Mouse (Mus musculus): ENCODE measurements around the gene 0610009B22Rik. TPM values are rescaled to one million over a fixed set of nuclear protein-coding genes. Genes with fewer than 3 reads are reported as not detected.
A peak's percentile ranks its signal among the peaks of the same experiment; 100 is the strongest.
"Not testable (repeated sequence)": the region's sequence is repeated elsewhere in the genome, so short reads cannot be mapped to it uniquely, and the experiment has no call there.

0610009B22Rik gene
- polyA plus RNA-seq, 1 experiment: 41.0 TPM

DNA sequence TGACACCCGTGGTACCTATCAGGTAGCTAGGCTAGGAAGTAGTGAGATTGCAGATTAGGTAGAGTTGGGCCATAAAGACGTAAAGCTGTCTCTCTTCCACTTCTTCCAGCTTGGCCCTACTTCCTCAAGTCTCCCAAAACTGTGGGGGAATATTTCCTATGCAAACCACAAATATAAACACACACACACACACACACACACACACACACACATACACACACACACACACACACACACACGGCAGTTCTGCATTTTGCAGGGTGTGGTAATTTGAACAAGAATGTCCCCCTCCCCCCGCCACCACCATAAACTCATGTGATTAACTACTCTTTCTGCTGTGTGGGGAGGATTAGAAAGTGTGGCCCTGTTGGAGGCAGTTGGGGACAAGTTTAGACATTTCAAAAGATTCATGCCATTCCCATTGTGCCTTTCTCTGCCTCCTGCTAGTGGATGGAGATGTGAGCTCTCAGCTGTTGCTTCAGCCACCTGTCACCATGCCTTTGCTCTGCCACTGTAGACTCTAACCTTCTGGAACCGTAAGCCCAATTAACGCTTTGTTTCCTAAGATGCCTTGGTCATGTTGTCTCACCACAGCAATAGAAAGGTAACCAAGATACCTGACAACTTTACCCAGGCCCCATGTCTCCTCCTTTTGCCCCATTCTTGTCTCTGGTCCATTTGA lies 10.8 kb downstream of the 0610009B22Rik start:
- TF ChIP-seq POLR2A (IDR thresholded peaks at IDR 0.05; ENCODE audit: low read depth, low read length): no peak
- no peak for TF ChIP-seq CTCF (conservative IDR thresholded peaks at IDR 0.05; ENCODE audit: insufficient read depth, insufficient read length, low read depth, low read length)

DNA sequence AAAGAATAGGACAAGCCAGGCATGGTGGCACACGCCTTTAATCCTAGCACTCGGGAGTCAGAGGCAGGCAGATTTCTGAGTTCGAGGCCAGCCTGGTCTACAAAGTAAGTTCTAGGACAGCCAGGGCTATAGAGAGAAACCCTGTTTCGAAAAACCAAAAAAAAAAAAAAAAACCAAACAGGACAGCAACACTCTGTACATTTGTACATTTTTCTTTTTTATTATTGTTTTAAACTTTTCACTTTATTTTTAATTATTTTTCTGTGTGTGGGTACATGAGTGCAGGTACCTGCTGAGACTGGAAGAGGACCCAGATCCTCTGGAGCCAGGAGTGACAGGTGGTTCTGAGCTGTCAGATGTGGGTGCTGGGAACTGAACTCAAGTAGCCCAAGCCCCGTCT lies 13.3 kb downstream of the 0610009B22Rik start:
- Histone ChIP-seq H3K4me1 (ENCODE audit: control insufficient read depth, insufficient read depth, low read length) (no peaks in the 10 kb centered on the region), H3K36me3 (ENCODE audit: control insufficient read depth, insufficient read depth, low read length) (no peaks in the 10 kb centered on the region), H3K27me3 (replicated peaks; ENCODE audit: control insufficient read depth, insufficient read depth, low read length) (no peaks in the 10 kb centered on the region), H3K4me3 (ENCODE audit: insufficient read depth, low read depth, low read length) (no peak overlapping the region), H3K27ac (ENCODE audit: insufficient read depth, low read depth, low read length) (no peak overlapping the region)
- DNase-seq: no peak
- WGBS: 94% methylated on average over 5 of the region's 5 CpGs
- TF ChIP-seq CTCF (conservative IDR thresholded peaks at IDR 0.05; ENCODE audit: insufficient read depth, insufficient read length, low read depth, low read length) (no peak), POLR2A (IDR thresholded peaks at IDR 0.05; ENCODE audit: low read depth, low read length) (no peak)

More for the DNA sequence above, 10.8 kb downstream of the 0610009B22Rik start:
- 62% methylated on average over 6 of the region's 6 CpGs for WGBS
- no peaks in the 10 kb centered on the region for H3K27me3 ChIP-seq (replicated peaks; ENCODE audit: control insufficient read depth, insufficient read depth, low read length)
- H3K36me3 ChIP-seq (ENCODE audit: control insufficient read depth, insufficient read depth, low read length): no peaks in the 10 kb centered on the region
- peaks cover 3% of the 10 kb centered on the region; the same call in 1 of the 2 replicates for H3K4me1 ChIP-seq (ENCODE audit: control insufficient read depth, insufficient read depth, low read length)
- DNase-seq: no peak
- H3K27ac ChIP-seq (ENCODE audit: insufficient read depth, low read depth, low read length): no peak overlapping the region
- no peak overlapping the region for H3K4me3 ChIP-seq (ENCODE audit: insufficient read depth, low read depth, low read length)

DNA sequence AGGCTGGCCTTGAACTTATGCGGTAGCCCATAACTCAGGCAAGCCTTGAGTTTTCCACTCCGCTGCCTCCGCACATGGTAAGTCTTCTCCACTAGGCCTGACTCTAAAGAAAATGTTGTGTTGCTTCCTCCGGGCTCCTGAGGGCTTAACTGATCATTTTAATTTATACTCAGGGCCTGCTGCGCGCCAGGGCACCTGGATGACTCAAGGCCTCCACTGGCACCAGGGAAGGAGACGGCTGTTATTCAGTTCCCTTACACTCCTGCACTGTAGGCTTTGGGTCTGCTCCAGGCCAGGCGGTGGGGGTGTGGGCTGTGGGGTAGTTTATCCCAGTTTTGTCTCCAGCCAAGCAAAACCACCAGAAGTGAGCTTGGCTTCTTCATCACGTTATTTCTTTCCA lies 15.4 kb downstream of the 0610009B22Rik start:
- DNase-seq: peak; percentile 56
- Histone ChIP-seq H3K27ac (ENCODE audit: insufficient read depth, low read depth, low read length) (no peak overlapping the region; the same call in 1 of the 2 replicates), H3K27me3 (replicated peaks; ENCODE audit: control insufficient read depth, insufficient read depth, low read length) (no peaks in the 10 kb centered on the region), H3K4me3 (ENCODE audit: insufficient read depth, low read depth, low read length) (no peak overlapping the region), H3K36me3 (ENCODE audit: control insufficient read depth, insufficient read depth, low read length) (no peaks in the 10 kb centered on the region), H3K4me1 (ENCODE audit: control insufficient read depth, insufficient read depth, low read length) (no peaks in the 10 kb centered on the region)
- TF ChIP-seq CTCF (conservative IDR thresholded peaks at IDR 0.05; ENCODE audit: insufficient read depth, insufficient read length, low read depth, low read length): no peak
- TF ChIP-seq POLR2A (IDR thresholded peaks at IDR 0.05; ENCODE audit: low read depth, low read length): no peak
- WGBS: 53% methylated on average over 9 of the region's 9 CpGs

DNA sequence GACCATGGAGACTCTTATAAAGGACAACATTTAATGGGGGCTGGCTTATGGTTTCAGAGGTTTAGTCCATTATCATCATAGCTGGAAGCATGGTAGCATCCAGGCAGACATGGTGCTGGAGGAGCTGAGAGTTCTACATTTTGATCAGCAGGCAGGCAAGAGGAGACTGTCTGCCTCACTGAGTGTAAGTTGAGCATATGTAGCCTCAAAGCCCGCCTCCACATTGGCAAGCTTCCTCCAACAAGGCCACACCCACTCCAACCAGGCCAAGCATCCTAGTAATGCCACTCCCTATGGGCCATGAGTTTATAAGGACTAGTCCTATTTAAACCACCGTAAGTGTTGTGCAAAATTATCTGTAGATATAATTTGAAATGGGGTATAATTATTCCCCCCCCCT lies 17.3 kb downstream of the 0610009B22Rik start:
- H3K36me3 ChIP-seq (ENCODE audit: control insufficient read depth, insufficient read depth, low read length): no peaks in the 10 kb centered on the region
- no peaks in the 10 kb centered on the region for H3K4me1 ChIP-seq (ENCODE audit: control insufficient read depth, insufficient read depth, low read length)
- no peak for TF ChIP-seq CTCF (conservative IDR thresholded peaks at IDR 0.05; ENCODE audit: insufficient read depth, insufficient read length, low read depth, low read length)
- no peak for TF ChIP-seq POLR2A (IDR thresholded peaks at IDR 0.05; ENCODE audit: low read depth, low read length)
- no peaks in the 10 kb centered on the region for H3K27me3 ChIP-seq (replicated peaks; ENCODE audit: control insufficient read depth, insufficient read depth, low read length)
- 85% methylated on average over 2 of the region's 2 CpGs for WGBS
- no peak overlapping the region for H3K27ac ChIP-seq (ENCODE audit: insufficient read depth, low read depth, low read length)
- H3K4me3 ChIP-seq (ENCODE audit: insufficient read depth, low read depth, low read length): no peak overlapping the region
- no peak for DNase-seq

DNA sequence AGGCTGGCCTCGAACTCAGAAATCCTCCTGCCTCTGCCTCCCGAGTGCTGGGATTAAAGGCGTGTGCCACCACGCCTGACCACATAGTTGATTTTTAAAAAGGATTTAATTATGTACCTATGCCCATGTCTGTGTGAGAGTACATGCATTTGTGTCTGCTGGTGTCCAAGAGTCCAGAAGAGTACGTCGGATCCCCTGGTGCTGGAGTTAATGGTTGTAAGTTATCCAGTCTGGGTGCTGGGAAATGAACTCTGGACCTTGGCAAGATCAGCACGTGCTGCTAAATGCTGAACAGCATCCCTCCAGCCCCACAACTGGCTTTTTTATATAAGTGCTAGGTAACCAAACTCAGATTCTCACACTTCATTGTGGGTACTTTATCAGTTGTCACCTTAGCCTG lies 17.8 kb downstream of the 0610009B22Rik start:
- DNase-seq: peak; percentile 71
- Histone ChIP-seq H3K4me1 (ENCODE audit: control insufficient read depth, insufficient read depth, low read length) (no peaks in the 10 kb centered on the region), H3K36me3 (ENCODE audit: control insufficient read depth, insufficient read depth, low read length) (no peaks in the 10 kb centered on the region), H3K4me3 (ENCODE audit: insufficient read depth, low read depth, low read length) (no peak overlapping the region), H3K27me3 (replicated peaks; ENCODE audit: control insufficient read depth, insufficient read depth, low read length) (no peaks in the 10 kb centered on the region), H3K27ac (ENCODE audit: insufficient read depth, low read depth, low read length) (0 out of 2 replicates have a peak overlapping the region, but pooled peaks have one; percentile 46)
- TF ChIP-seq POLR2A (IDR thresholded peaks at IDR 0.05; ENCODE audit: low read depth, low read length): no peak
- no peak for TF ChIP-seq CTCF (conservative IDR thresholded peaks at IDR 0.05; ENCODE audit: insufficient read depth, insufficient read length, low read depth, low read length)
- WGBS: 65% methylated on average over 7 of the region's 7 CpGs

DNA sequence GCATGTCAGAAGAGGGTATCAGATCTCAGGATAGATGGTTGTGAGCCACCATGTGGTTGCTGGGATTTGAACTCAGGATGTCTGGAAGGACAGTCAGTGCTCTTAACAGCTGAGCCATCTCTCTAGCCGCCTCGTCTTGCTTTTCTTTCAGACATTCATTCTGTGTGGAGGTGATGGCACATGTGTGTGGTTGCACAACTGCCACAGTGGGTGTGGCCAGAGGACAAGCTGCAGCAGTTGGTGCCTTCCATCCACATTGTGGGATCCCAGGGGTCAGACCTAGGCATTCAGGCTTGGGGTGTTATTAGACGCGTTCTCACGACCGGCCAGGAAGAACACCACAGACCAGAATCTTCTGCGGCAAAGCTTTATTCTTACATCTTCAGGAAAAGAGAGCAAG lies 23.9 kb downstream of the 0610009B22Rik start:
- not testable (repeated sequence) for H3K36me3 ChIP-seq (ENCODE audit: control insufficient read depth, insufficient read depth, low read length); H3K4me1 ChIP-seq (ENCODE audit: control insufficient read depth, insufficient read depth, low read length); H3K27ac ChIP-seq (ENCODE audit: insufficient read depth, low read depth, low read length); H3K27me3 ChIP-seq (replicated peaks; ENCODE audit: control insufficient read depth, insufficient read depth, low read length); DNase-seq; H3K4me3 ChIP-seq (ENCODE audit: insufficient read depth, low read depth, low read length)
- WGBS: 96% methylated on average over 7 of the region's 7 CpGs

DNA sequence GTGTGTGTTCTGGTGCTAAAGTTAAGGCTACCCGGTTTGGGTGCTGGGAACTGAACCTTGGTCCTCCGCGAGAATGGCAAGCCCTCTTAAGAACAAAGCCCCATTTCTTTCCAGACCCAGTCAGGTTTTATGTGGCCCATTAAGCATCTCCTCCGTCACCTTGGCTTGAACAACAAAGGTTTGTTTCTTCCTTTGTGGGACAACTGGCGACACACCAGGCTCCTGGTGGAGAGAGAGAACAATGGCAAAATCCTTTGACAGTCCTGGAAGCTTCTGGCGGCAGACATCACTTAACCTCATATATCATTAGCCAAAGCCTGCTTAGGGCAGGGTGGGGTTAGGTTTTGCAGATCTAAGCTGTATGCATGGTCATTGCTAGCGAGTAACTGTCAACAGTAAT lies 26.0 kb downstream of the 0610009B22Rik start:
- H3K4me3 ChIP-seq (ENCODE audit: insufficient read depth, low read depth, low read length): no peak overlapping the region
- no peaks in the 10 kb centered on the region for H3K36me3 ChIP-seq (ENCODE audit: control insufficient read depth, insufficient read depth, low read length)
- TF ChIP-seq CTCF (conservative IDR thresholded peaks at IDR 0.05; ENCODE audit: insufficient read depth, insufficient read length, low read depth, low read length): no peak
- TF ChIP-seq POLR2A (IDR thresholded peaks at IDR 0.05; ENCODE audit: low read depth, low read length): no peak
- no peak overlapping the region for H3K27ac ChIP-seq (ENCODE audit: insufficient read depth, low read depth, low read length)
- H3K27me3 ChIP-seq (replicated peaks; ENCODE audit: control insufficient read depth, insufficient read depth, low read length): no peaks in the 10 kb centered on the region
- DNase-seq: no peak
- H3K4me1 ChIP-seq (ENCODE audit: control insufficient read depth, insufficient read depth, low read length): peaks cover 17% of the 10 kb centered on the region
- 67% methylated on average over 7 of the region's 7 CpGs for WGBS
